8 mouse cellular contexts compared by ENCODE assay signal in genomic region chr16:59639102-59639691, GRCm38 (mm10). TPM values are rescaled to one million over a fixed set of nuclear protein-coding genes. Genes with fewer than 3 reads are reported as not detected.
DNase-seq lines count a peak whose midpoint lies in the region; ATAC-seq and TF ChIP-seq lines count a peak whose summit lies in the region.

TSS of gene Arl6 (minus strand) at chr16:59639391.

- peak within 1 kb of the TSS; percentile 59 for H3K9ac ChIP-seq in lung, embryonic 15.5 days

- peak within 1 kb of the TSS; percentile 80 for H3K4me2 ChIP-seq in lung, embryonic 15.5 days

- POLR2A ChIA-PET in Patski (lab: Charles Lee), result no interaction called here

- peak; percentile 67 for TF ChIP-seq POLR2A in olfactory bulb, adult 2 months (IDR thresholded peaks at IDR 0.05; ENCODE audit: insufficient read depth, low read depth, low read length)

- under 1% methylated on average over 46 of the region's 46 CpGs for WGBS in hindbrain, embryonic 10.5 days
- under 1% methylated on average over 46 of the region's 46 CpGs for WGBS in lung, embryonic 15.5 days
- WGBS in olfactory bulb, adult 2 months, result under 1% methylated on average over 46 of the region's 46 CpGs

- peak; percentile 66 for DNase-seq in Patski (ENCODE audit: low read depth, low spot score)
- peak; percentile 98 for DNase-seq in cerebellum, postnatal 10 days
- peak; percentile 89 to 95 for DNase-seq in frontal cortex, adult 2 months (ENCODE audit: extremely low spot score in 1 of 2, low spot score in 1 of 2)
- peak; percentile 95 for DNase-seq in hindbrain, embryonic 10.5 days (ENCODE audit: low spot score)
- peak; percentile 83 for DNase-seq in layer of hippocampus, adult 9-10 months (ENCODE audit: low spot score)
- DNase-seq in thymus, adult 18-20 months, result peak; percentile 79 to 80

- TF ChIP-seq CTCF in Patski (IDR thresholded peaks at IDR 0.05), result no peak
- TF ChIP-seq CTCF in olfactory bulb, adult 2 months (IDR thresholded peaks at IDR 0.05; ENCODE audit: insufficient read depth, low read depth, low read length), result no peak

- H3K27me3 ChIP-seq in Patski, result peaks cover 12% of the 10 kb centered on the region
- no peaks in the 10 kb centered on the region for H3K27me3 ChIP-seq in hindbrain, embryonic 10.5 days (ENCODE audit: insufficient read depth, poor library complexity, severe bottlenecking)
- no peaks in the 10 kb centered on the region for H3K27me3 ChIP-seq in lung, embryonic 15.5 days

- in situ Hi-C loops in Patski (cut with MboI; ENCODE audit: low pct_unique_long_range_greater_than_20kb), result no loop called here

- no peaks in the 10 kb centered on the region for H3K36me3 ChIP-seq in hindbrain, embryonic 10.5 days
- H3K36me3 ChIP-seq in lung, embryonic 15.5 days, result no peaks in the 10 kb centered on the region

- H3K4me3 ChIP-seq in hindbrain, embryonic 10.5 days, result peak within 1 kb of the TSS; percentile 75
- H3K4me3 ChIP-seq in lung, embryonic 15.5 days, result peak within 1 kb of the TSS; percentile 65
- peak within 1 kb of the TSS; percentile 92 for H3K4me3 ChIP-seq in olfactory bulb, adult 2 months (ENCODE audit: insufficient read depth, low read depth, low read length)

- H3K27ac ChIP-seq in hindbrain, embryonic 10.5 days, result peak within 1 kb of the TSS; percentile 97
- peak within 1 kb of the TSS; percentile 99 for H3K27ac ChIP-seq in lung, embryonic 15.5 days
- peak within 1 kb of the TSS; percentile 93 for H3K27ac ChIP-seq in olfactory bulb, adult 2 months (ENCODE audit: insufficient read depth, low read depth, low read length)

- ATAC-seq in Patski, result peak; percentile 97
- ATAC-seq in lung, embryonic 15.5 days (ENCODE audit: borderline replicate concordance, extremely low read depth, low FRiP score, low TSS enrichment), result peak; percentile 98

- H3K9me3 ChIP-seq in hindbrain, embryonic 10.5 days, result no peaks in the 10 kb centered on the region
- no peaks in the 10 kb centered on the region for H3K9me3 ChIP-seq in lung, embryonic 15.5 days

- peaks cover 11% of the 10 kb centered on the region for H3K4me1 ChIP-seq in hindbrain, embryonic 10.5 days (replicated peaks)
- no peaks in the 10 kb centered on the region for H3K4me1 ChIP-seq in lung, embryonic 15.5 days
- H3K4me1 ChIP-seq in olfactory bulb, adult 2 months (ENCODE audit: control insufficient read depth, insufficient read depth, low read length), result peaks cover 3% of the 10 kb centered on the region; the same call in 1 of the 2 replicates

- CTCF ChIA-PET in Patski (lab: Charles Lee), result no interaction called here

RNA-seq across cellular contexts. Expression of gene Arl6, which starts in this region (rescaled TPM):
- 51.8 TPM for polyA plus RNA-seq in Patski (2021)
- 25.3 and 28.7 TPM in 2 replicates for polyA plus RNA-seq in frontal cortex, adult 2 months (2012; rRNA removed)
- 49.8 and 52.6 TPM in 2 replicates for polyA plus RNA-seq in hindbrain, embryonic 10.5 days (2016; fragmentation: Nextera tagmentation; extraction: Ambion mirVana)
- 35.2 and 36.9 TPM in 2 replicates for polyA plus RNA-seq in lung, embryonic 15.5 days (2015; fragmentation: Nextera tagmentation; extraction: Ambion mirVana)
- polyA plus RNA-seq in olfactory bulb, adult 2 months (2012; ENCODE audit: insufficient read depth, insufficient read length, low replicate concordance, missing spikeins), result not detected in 2 replicates

Comparison
In these comparisons a context has a peak if more than half of its experiments do, and no peak if none do; other contexts are left out.
1. Peak in every context shown above with its lines: DNase-seq, ATAC-seq, H3K4me3 ChIP-seq and H3K27ac ChIP-seq.